Mouse (Mus musculus): ENCODE measurements around the gene Efna4. TPM values are rescaled to one million over a fixed set of nuclear protein-coding genes. Genes with fewer than 3 reads are reported as not detected.

Gene Efna4
- polyA plus RNA-seq, 1 experiment from 2014 or later, result 53.4 TPM

- Histone ChIP-seq H3K36me3 (no peaks in the 10 kb centered on the region), H3K27ac (peak overlapping the region; percentile 28; the same call in 1 of the 2 replicates), H3K9me3 (replicated peaks) (no peaks in the 10 kb centered on the region), H3K4me3 (no peak overlapping the region), H3K27me3 (ENCODE audit: low read depth, poor library complexity, severe bottlenecking) (no peaks in the 10 kb centered on the region), H3K4me1 (peaks cover 23% of the 10 kb centered on the region)
- WGBS, result 4% methylated on average over 9 of the region's 9 CpGs
- peak; percentile 83 for DNase-seq (ENCODE audit: low spot score)
These were observed 29.7 kb downstream of the Efna4 start for GRCm38 (mm10) chr3:89308089-89308488.

GRCm38 (mm10) chr3:89305551-89306325 lies 32.1 kb downstream of the Efna4 start:
- Histone ChIP-seq H3K27ac (peak overlapping the region; percentile 20; the same call in 1 of the 2 replicates), H3K4me1 (peaks cover 23% of the 10 kb centered on the region), H3K4me3 (no peak overlapping the region), H3K9me3 (replicated peaks) (no peaks in the 10 kb centered on the region), H3K36me3 (no peaks in the 10 kb centered on the region), H3K27me3 (ENCODE audit: low read depth, poor library complexity, severe bottlenecking) (no peaks in the 10 kb centered on the region)
- 70% methylated on average over 8 of the region's 8 CpGs for WGBS
- no peak for DNase-seq (ENCODE audit: low spot score)

GRCm38 (mm10) chr3:89305105-89305504 lies 32.7 kb downstream of the Efna4 start:
- 71% methylated on average over 4 of the region's 4 CpGs for WGBS
- peaks cover 25% of the 10 kb centered on the region for H3K4me1 ChIP-seq
- H3K4me3 ChIP-seq, result no peak overlapping the region
- H3K27me3 ChIP-seq (ENCODE audit: low read depth, poor library complexity, severe bottlenecking), result peaks cover 4% of the 10 kb centered on the region; the same call in 1 of the 2 replicates
- H3K27ac ChIP-seq, result no peak overlapping the region
- no peak for DNase-seq (ENCODE audit: low spot score)
- H3K9me3 ChIP-seq (replicated peaks), result no peaks in the 10 kb centered on the region
- no peaks in the 10 kb centered on the region for H3K36me3 ChIP-seq

GRCm38 (mm10) chr3:89304440-89304839 lies 33.4 kb downstream of the Efna4 start:
- Histone ChIP-seq H3K9me3 (replicated peaks) (no peaks in the 10 kb centered on the region), H3K27me3 (ENCODE audit: low read depth, poor library complexity, severe bottlenecking) (peaks cover 8% of the 10 kb centered on the region; the same call in 1 of the 2 replicates), H3K4me3 (no peak overlapping the region), H3K36me3 (no peaks in the 10 kb centered on the region), H3K27ac (no peak overlapping the region), H3K4me1 (peaks cover 32% of the 10 kb centered on the region)
- WGBS, result 62% methylated on average over 6 of the region's 6 CpGs
- no peak for DNase-seq (ENCODE audit: low spot score)

GRCm38 (mm10) chr3:89300514-89300913 lies 37.3 kb downstream of the Efna4 start:
- Histone ChIP-seq H3K36me3 (no peaks in the 10 kb centered on the region), H3K9me3 (replicated peaks) (no peaks in the 10 kb centered on the region)
- WGBS, result 74% methylated on average over 2 of the region's 2 CpGs

GRCm38 (mm10) chr3:89300071-89300470 lies 37.8 kb downstream of the Efna4 start:
- peak overlapping the region; percentile 44 for H3K4me3 ChIP-seq

More at GRCm38 (mm10) chr3:89300514-89300913, 37.3 kb downstream of the Efna4 start:
- Histone ChIP-seq H3K4me1 (peaks cover 23% of the 10 kb centered on the region), H3K27me3 (ENCODE audit: low read depth, poor library complexity, severe bottlenecking) (peaks cover 12% of the 10 kb centered on the region; the same call in 1 of the 2 replicates), H3K4me3 (no peak overlapping the region), H3K27ac (no peak overlapping the region)
- DNase-seq (ENCODE audit: low spot score), result no peak

GRCm38 (mm10) chr3:89299499-89299898 lies 38.3 kb downstream of the Efna4 start:
- DNase-seq (ENCODE audit: low spot score), result peak; percentile 62
- H3K4me3 ChIP-seq, result peak overlapping the region; percentile 44
- no peaks in the 10 kb centered on the region for H3K9me3 ChIP-seq (replicated peaks)
- peaks cover 12% of the 10 kb centered on the region; the same call in 1 of the 2 replicates for H3K27me3 ChIP-seq (ENCODE audit: low read depth, poor library complexity, severe bottlenecking)
- H3K36me3 ChIP-seq, result no peaks in the 10 kb centered on the region
- peaks cover 18% of the 10 kb centered on the region for H3K4me1 ChIP-seq
- 2% methylated on average over 14 of the region's 14 CpGs for WGBS
- H3K27ac ChIP-seq, result peak overlapping the region; percentile 72

More at GRCm38 (mm10) chr3:89300071-89300470, 37.8 kb downstream of the Efna4 start:
- Histone ChIP-seq H3K27me3 (ENCODE audit: low read depth, poor library complexity, severe bottlenecking) (peaks cover 12% of the 10 kb centered on the region; the same call in 1 of the 2 replicates), H3K9me3 (replicated peaks) (no peaks in the 10 kb centered on the region), H3K4me1 (peaks cover 20% of the 10 kb centered on the region), H3K36me3 (no peaks in the 10 kb centered on the region), H3K27ac (no peak overlapping the region)
- 56% methylated on average over 1 of the region's 1 CpGs for WGBS
- DNase-seq (ENCODE audit: low spot score), result no peak

GRCm38 (mm10) chr3:89298908-89299307 lies 38.9 kb downstream of the Efna4 start:
- Histone ChIP-seq H3K4me3 (no peak overlapping the region), H3K9me3 (replicated peaks) (no peaks in the 10 kb centered on the region), H3K4me1 (peaks cover 16% of the 10 kb centered on the region), H3K36me3 (no peaks in the 10 kb centered on the region), H3K27ac (no peak overlapping the region), H3K27me3 (ENCODE audit: low read depth, poor library complexity, severe bottlenecking) (peaks cover 12% of the 10 kb centered on the region; the same call in 1 of the 2 replicates)
- WGBS, result 87% methylated on average over 6 of the region's 6 CpGs
- no peak for DNase-seq (ENCODE audit: low spot score)

- no peak for DNase-seq (ENCODE audit: low spot score)
- Histone ChIP-seq H3K36me3 (no peaks in the 10 kb centered on the region), H3K27ac (no peak overlapping the region), H3K4me3 (no peak overlapping the region), H3K27me3 (ENCODE audit: low read depth, poor library complexity, severe bottlenecking) (peaks cover 12% of the 10 kb centered on the region; the same call in 1 of the 2 replicates), H3K4me1 (peaks cover 22% of the 10 kb centered on the region), H3K9me3 (replicated peaks) (no peaks in the 10 kb centered on the region)
- WGBS, result 89% methylated on average over 11 of the region's 11 CpGs
These were observed 40.9 kb downstream of the Efna4 start for GRCm38 (mm10) chr3:89296761-89297396.

- Histone ChIP-seq H3K9me3 (replicated peaks) (no peaks in the 10 kb centered on the region), H3K4me3 (no peak overlapping the region), H3K27ac (no peak overlapping the region), H3K36me3 (no peaks in the 10 kb centered on the region), H3K27me3 (ENCODE audit: low read depth, poor library complexity, severe bottlenecking) (peaks cover 12% of the 10 kb centered on the region; the same call in 1 of the 2 replicates), H3K4me1 (peaks cover 32% of the 10 kb centered on the region)
- WGBS, result 86% methylated on average over 8 of the region's 8 CpGs
- DNase-seq (ENCODE audit: low spot score), result no peak
These were observed 42.1 kb downstream of the Efna4 start for GRCm38 (mm10) chr3:89295685-89296230.

- WGBS, result 78% methylated on average over 5 of the region's 5 CpGs
- Histone ChIP-seq H3K4me3 (no peak overlapping the region), H3K27me3 (ENCODE audit: low read depth, poor library complexity, severe bottlenecking) (0 out of 2 replicates have a peak, but pooled peaks cover 4% of the 10 kb centered on the region), H3K36me3 (no peaks in the 10 kb centered on the region), H3K9me3 (replicated peaks) (no peaks in the 10 kb centered on the region), H3K4me1 (peaks cover 24% of the 10 kb centered on the region), H3K27ac (no peak overlapping the region)
- DNase-seq (ENCODE audit: low spot score), result no peak
These were observed 43.6 kb downstream of the Efna4 start for GRCm38 (mm10) chr3:89294195-89294594.

GRCm38 (mm10) chr3:89293247-89293918 lies 44.4 kb downstream of the Efna4 start:
- DNase-seq (ENCODE audit: low spot score), result no peak
- H3K36me3 ChIP-seq, result no peaks in the 10 kb centered on the region
- peaks cover 28% of the 10 kb centered on the region for H3K4me1 ChIP-seq
- no peak overlapping the region for H3K27ac ChIP-seq
- H3K27me3 ChIP-seq (ENCODE audit: low read depth, poor library complexity, severe bottlenecking), result no peaks in the 10 kb centered on the region
- WGBS, result 93% methylated on average over 11 of the region's 11 CpGs
- H3K4me3 ChIP-seq, result no peak overlapping the region
- no peaks in the 10 kb centered on the region for H3K9me3 ChIP-seq (replicated peaks)
